Mouse (Mus musculus) activated CD4-positive, CD25-positive, alpha-beta regulatory T cell, adult 4 months (primary cell): ENCODE measurements around the gene Ldhb. TPM values are rescaled to one million over a fixed set of nuclear protein-coding genes. Genes with fewer than 3 reads are reported as not detected.
"Not testable (repeated sequence)": the region's sequence is repeated elsewhere in the genome, so short reads cannot be mapped to it uniquely, and the experiment has no call there.

Source experiments
- ATAC-seq: one replicate; pipeline ENCODE4 v1.8.0; 2017
- polyA plus RNA-seq, 2 experiments: library from polyadenylated mRNA; unstranded; fragments of 100-300 nt; shearing (Covaris generic); gene quantifications; one replicate each; pipeline ENCODE4 v1.2.1; 2017

Ldhb gene
- polyA plus RNA-seq, 2 experiments from 2014 or later, result 67.6 to 85.1 TPM

GRCm38 (mm10) chr6:142512902-142513301 lies 5.1 kb upstream of the Ldhb start:
- ATAC-seq, result no peak

- ATAC-seq, result no peak
These were observed 3.9 kb upstream of the Ldhb start for GRCm38 (mm10) chr6:142511516-142512135.

DNA sequence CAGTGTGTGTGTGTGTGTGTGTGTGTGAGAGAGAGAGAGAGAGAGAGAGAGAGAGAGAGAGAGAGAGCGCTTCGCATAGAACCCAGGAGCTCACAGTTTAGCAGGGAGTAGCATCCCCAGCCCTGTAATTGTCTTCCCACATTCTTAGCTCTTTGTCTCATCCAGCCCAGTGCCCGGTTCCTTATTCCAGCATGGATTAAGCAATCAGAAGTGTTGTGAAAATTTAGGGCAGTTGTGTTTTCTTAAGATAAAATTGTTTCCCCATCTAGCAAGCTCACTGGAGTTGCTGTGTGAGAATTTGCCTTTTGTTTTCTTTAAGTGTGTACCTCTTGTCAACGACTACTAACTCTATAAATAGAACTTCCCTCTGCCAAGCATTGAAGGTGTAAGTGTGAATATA lies 906 bp upstream of the Ldhb start:
- ATAC-seq, result no peak

DNA sequence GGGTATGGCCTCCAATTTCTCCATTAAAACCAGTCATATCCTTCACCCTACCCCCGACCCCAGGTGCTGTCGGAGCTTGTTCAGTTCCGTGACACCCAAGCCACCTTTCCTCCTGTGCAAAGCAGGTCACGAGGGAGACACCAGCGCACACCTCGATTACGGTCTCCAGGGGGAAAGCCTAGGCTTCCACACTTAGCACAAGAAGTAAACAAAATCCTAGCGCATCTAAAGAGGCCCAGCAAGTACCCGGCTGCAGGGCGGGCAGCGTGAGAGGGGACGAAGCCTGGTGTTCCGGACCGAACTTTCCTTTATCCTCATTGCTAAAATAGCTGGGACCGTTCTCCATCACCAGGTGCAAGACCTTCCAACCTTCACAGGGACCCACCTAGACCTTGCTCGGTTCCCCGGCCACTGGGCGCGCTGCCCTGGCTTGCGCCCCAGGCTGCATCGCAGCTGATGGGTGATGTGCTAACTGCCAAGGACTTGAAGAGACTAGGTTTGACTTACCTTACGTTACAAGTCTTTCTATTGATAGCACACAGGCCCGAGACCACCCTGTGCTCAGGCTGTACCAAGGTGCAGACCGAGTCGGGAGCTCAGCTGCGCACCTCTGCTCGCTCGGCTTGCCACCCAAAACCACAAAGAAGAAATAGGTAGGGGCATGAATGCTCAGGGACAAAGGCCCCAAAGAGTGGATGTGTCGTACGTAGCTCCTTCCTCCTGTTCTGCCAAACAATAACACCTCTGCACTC lies 548 bp downstream of the Ldhb start:
- peak; percentile 34 for ATAC-seq

GRCm38 (mm10) chr6:142506338-142507032 lies 1.3 kb downstream of the Ldhb start:
- ATAC-seq, result no peak

GRCm38 (mm10) chr6:142503601-142504000 lies 4.2 kb downstream of the Ldhb start:
- ATAC-seq, result no peak

- no peak for ATAC-seq
These were observed 5.1 kb downstream of the Ldhb start for GRCm38 (mm10) chr6:142502519-142503125.

DNA sequence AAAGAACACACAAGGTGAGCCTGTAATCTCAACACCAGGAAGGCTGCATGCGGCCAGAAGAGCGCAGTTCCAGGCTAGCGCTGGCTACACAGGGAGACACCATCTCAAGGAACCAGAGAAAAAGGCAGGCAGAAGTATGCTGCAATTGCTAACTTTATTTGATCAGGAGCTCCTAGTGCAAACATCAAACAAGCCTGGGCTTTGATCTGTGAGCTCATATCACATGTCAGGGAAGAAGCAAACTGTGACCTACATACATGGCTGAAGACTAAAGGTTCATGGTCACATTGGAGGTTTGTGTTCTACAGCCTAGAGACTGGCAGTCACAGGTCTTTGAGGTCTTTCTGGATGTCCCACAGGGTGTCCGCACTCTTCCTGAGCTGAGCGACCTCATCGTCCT lies 17.6 kb downstream of the Ldhb start:
- ATAC-seq, result not testable (repeated sequence)

GRCm38 (mm10) chr6:142487638-142488037 lies 20.1 kb downstream of the Ldhb start:
- ATAC-seq, result no peak

GRCm38 (mm10) chr6:142485478-142486123 lies 22.2 kb downstream of the Ldhb start:
- ATAC-seq, result no peak

- ATAC-seq, result no peak
These were observed 30.5 kb downstream of the Ldhb start for GRCm38 (mm10) chr6:142477239-142477638.

GRCm38 (mm10) chr6:142472801-142473203 lies 35.0 kb downstream of the Ldhb start, which contains the start of gene Gys2:
TSS of gene Gys2 (minus strand) at chr6:142473109.
- ATAC-seq, result no peak

DNA sequence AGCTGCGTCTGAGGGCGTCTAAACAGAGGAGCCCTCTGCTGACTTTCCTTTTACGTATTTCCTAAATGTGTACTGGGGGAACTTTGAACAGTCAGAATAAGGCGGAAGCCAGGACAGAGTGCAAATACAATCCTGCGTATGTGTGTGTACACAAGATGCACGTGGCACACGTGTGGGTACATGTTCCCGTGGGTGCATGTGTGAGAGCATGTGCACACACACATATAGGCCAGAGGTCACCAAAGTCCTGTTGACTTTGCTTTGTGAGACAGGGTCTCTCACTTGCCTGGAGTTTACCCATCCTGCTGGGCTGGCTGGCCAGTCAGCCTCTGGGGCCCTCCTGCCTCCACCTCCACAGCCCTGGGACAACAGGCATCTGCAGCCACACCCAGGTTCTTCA lies 36.6 kb downstream of the Ldhb start:
- ATAC-seq, result no peak

DNA sequence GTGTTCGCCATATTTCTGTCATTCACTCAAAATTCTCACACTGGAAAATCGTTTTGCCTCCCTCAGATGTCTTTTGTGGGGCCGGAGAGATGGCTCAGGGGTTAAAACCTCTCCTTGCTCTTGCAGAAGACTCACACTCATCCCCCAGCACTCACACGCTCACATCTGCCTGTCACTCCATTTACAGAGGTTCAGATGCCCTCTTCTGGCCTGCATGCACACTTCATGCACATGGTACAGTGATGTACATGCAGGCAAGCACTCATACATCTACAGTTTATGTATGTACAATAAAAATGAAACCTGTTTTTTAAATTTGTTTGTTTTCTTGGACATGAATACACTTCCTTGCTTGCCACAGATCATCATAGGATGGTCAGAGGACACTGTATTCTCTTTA lies 38.2 kb downstream of the Ldhb start:
- no peak for ATAC-seq

GRCm38 (mm10) chr6:142462194-142462593 lies 45.6 kb downstream of the Ldhb start:
- no peak for ATAC-seq

DNA sequence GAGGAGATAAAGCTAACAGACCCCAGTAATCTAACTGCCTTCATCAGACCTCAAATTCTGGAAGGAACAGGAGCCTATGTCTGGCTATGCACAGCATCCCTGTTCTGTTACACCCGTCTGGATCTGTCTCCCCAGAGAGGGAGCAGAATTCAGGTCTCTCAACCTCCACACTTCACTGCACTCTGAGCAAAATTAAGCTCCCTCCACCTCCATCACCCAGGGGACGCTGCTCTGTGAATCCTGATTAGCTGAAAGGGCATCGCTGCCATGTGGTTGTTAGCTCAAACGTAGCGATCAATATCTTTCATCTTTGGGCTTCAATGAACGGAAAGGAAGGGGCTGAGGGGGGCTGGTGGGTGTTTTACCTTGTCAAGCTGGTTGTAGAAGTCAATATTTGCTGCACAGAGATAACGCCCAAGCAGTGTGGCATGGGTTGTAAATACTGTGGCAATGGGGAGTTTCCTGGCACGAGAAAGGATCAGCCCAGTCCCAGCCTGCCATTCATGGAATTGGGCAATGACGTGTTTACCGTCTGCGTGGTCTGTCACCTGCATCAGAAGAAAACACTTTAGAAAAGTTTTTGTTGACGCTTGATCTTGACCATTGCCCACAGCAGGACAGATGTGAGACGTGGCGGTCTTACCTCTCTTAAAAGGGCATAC lies 48.6 kb downstream of the Ldhb start:
- ATAC-seq, result no peak

- no peak for ATAC-seq
These were observed 49.7 kb downstream of the Ldhb start for GRCm38 (mm10) chr6:142458010-142458409.

GRCm38 (mm10) chr6:142455314-142455996 lies 52.3 kb downstream of the Ldhb start:
- no peak for ATAC-seq

DNA sequence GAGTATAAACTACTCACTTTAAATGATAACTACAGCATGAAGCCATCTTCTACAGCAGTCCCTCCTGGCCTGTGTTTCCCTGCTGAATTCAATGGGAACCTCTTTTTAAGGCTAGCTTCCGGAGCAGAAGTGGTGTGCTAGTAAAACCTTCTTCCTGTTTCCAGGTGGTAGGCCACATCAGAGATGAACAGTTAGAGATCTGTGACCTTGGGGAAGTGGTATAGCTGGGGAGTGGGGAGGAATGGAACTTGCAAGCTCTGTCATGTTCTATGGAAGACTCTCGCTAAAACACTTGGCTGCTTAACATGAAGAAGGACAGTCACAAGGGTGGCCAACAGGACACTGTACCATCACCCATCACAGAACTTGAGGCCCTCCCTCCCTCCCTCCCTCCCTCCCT lies 54.4 kb downstream of the Ldhb start:
- peak; percentile 43 for ATAC-seq

GRCm38 (mm10) chr6:142451381-142451780 lies 56.4 kb downstream of the Ldhb start:
- ATAC-seq, result no peak
